Mouse (Mus musculus): ENCODE data around the gene Gpr141. TPM values are rescaled to one million over a fixed set of nuclear protein-coding genes. Genes with fewer than 3 reads are reported as not detected.

The Gpr141 gene
- polyA plus RNA-seq (2014; fragmentation: Nextera tagmentation; extraction: Ambion mirVana), result 0.08 TPM in 1 of 2 replicates, not detected in the other

- Histone ChIP-seq H3K4me3 (ENCODE audit: low read depth, low read length) (no peak within 1 kb of the TSS), H3K9ac (ENCODE audit: low read length) (no peak within 1 kb of the TSS), H3K27ac (replicated peaks; ENCODE audit: low read depth, low read length) (no peak within 1 kb of the TSS), H3K36me3 (ENCODE audit: control insufficient read depth, insufficient read depth, low read length) (no peaks in the 10 kb centered on the region), H3K4me2 (ENCODE audit: low read depth, severe bottlenecking) (no peak within 1 kb of the TSS), H3K27me3 (ENCODE audit: control insufficient read depth, insufficient read depth, low read length) (no peaks in the 10 kb centered on the region), H3K9me3 (ENCODE audit: control insufficient read depth, low read length) (no peaks in the 10 kb centered on the region), H3K4me1 (ENCODE audit: control insufficient read depth, insufficient read depth, low read length) (no peaks in the 10 kb centered on the region)
- ATAC-seq (ENCODE audit: insufficient number of reproducible peaks, low FRiP score, low TSS enrichment, low read depth) (no peak), DNase-seq (ENCODE audit: low spot score) (no peak)
- WGBS, result 63% methylated on average over 3 of the region's 3 CpGs
Measured at GRCm38 (mm10) chr13:19824071-19824470, at the start of gene Gpr141. Gene Gpr141, minus strand, starts transcription at chr13:19824257.

GRCm38 (mm10) chr13:19864241-19864640, 40.2 kb upstream of the Gpr141 start:
- Histone ChIP-seq H3K36me3 (ENCODE audit: control insufficient read depth, insufficient read depth, low read length) (no peaks in the 10 kb centered on the region), H3K4me2 (ENCODE audit: low read depth, severe bottlenecking) (no peak overlapping the region), H3K27me3 (ENCODE audit: control insufficient read depth, insufficient read depth, low read length) (no peaks in the 10 kb centered on the region), H3K9ac (ENCODE audit: low read length) (no peak overlapping the region), H3K4me3 (ENCODE audit: low read depth, low read length) (no peak overlapping the region), H3K27ac (replicated peaks; ENCODE audit: low read depth, low read length) (no peak overlapping the region), H3K9me3 (ENCODE audit: control insufficient read depth, low read length) (no peaks in the 10 kb centered on the region), H3K4me1 (ENCODE audit: control insufficient read depth, insufficient read depth, low read length) (no peaks in the 10 kb centered on the region)
- no peak for DNase-seq (ENCODE audit: low spot score)
- ATAC-seq (ENCODE audit: insufficient number of reproducible peaks, low FRiP score, low TSS enrichment, low read depth), result no peak

DNA sequence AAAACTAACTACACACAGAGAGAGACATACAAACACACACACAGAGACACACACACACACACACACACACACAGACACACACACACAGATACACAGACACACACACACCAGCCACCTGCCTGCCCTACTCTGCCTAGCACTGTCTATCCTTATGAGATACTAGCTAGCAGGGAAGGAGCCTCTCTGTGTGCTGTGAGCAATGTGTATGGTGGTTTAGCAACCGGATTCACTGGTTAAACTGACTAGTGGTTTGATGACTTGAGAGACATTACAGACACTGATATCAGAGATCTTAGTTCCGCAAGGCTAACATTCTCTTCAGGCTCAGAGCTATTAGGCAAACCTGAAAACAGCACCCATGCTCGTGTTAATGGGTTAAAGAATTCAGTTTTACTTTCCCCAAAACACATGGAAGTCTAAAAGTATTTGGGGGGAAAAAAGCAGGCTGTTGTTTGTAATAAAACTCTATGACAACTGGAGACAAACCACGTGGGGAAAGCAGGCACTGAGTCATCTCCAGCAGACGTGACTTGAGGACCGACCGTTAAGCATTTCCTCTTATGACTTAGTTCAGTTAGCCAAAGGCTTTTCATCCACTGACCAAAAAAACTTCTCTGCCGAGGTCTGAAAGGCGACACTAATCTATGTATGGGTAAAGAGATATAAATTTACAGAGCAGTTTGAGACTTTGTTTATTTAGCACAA, 30.7 kb upstream of the Gpr141 start:
- WGBS, result 79% methylated on average over 9 of the region's 9 CpGs
- no peaks in the 10 kb centered on the region for H3K4me1 ChIP-seq (ENCODE audit: control insufficient read depth, insufficient read depth, low read length)
- no peaks in the 10 kb centered on the region for H3K36me3 ChIP-seq (ENCODE audit: control insufficient read depth, insufficient read depth, low read length)
- no peaks in the 10 kb centered on the region for H3K9me3 ChIP-seq (ENCODE audit: control insufficient read depth, low read length)
- H3K27me3 ChIP-seq (ENCODE audit: control insufficient read depth, insufficient read depth, low read length), result no peaks in the 10 kb centered on the region
- H3K4me3 ChIP-seq (ENCODE audit: low read depth, low read length), result no peak overlapping the region
- no peak overlapping the region for H3K9ac ChIP-seq (ENCODE audit: low read length)
- H3K27ac ChIP-seq (replicated peaks; ENCODE audit: low read depth, low read length), result no peak overlapping the region
- ATAC-seq (ENCODE audit: insufficient number of reproducible peaks, low FRiP score, low TSS enrichment, low read depth) (no peak), DNase-seq (ENCODE audit: low spot score) (no peak)
- no peak overlapping the region for H3K4me2 ChIP-seq (ENCODE audit: low read depth, severe bottlenecking)

- Histone ChIP-seq H3K4me1 (ENCODE audit: control insufficient read depth, insufficient read depth, low read length) (no peaks in the 10 kb centered on the region), H3K27me3 (ENCODE audit: control insufficient read depth, insufficient read depth, low read length) (no peaks in the 10 kb centered on the region), H3K9ac (ENCODE audit: low read length) (no peak overlapping the region), H3K4me2 (ENCODE audit: low read depth, severe bottlenecking) (no peak overlapping the region), H3K36me3 (ENCODE audit: control insufficient read depth, insufficient read depth, low read length) (no peaks in the 10 kb centered on the region), H3K9me3 (ENCODE audit: control insufficient read depth, low read length) (no peaks in the 10 kb centered on the region), H3K27ac (replicated peaks; ENCODE audit: low read depth, low read length) (no peak overlapping the region), H3K4me3 (ENCODE audit: low read depth, low read length) (no peak overlapping the region)
- 38% methylated on average over 2 of the region's 2 CpGs for WGBS
- no peak for DNase-seq (ENCODE audit: low spot score)
- no peak for ATAC-seq (ENCODE audit: insufficient number of reproducible peaks, low FRiP score, low TSS enrichment, low read depth)
Measured at GRCm38 (mm10) chr13:19854049-19854448, 30.0 kb upstream of the Gpr141 start.

DNA sequence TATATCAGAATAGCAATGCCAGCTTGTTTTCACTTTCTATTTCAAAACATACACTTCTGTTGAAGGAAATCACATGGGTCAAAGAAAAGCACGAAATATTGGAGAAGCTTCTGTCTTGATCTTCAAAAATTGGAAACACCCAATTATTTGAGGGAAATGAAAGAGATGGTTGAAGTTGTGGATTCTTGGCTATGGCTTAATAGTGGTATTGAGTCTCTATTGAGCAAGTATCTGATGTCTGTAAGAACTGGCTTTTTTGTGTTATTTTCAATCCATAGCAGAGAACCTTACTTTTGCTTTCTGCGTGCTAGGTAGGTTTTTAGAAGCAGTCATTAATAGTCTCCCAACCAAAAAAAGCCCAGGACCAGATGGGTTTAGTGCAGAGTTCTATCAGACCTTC, 19.4 kb upstream of the Gpr141 start:
- H3K36me3 ChIP-seq (ENCODE audit: control insufficient read depth, insufficient read depth, low read length), result no peaks in the 10 kb centered on the region
- DNase-seq (ENCODE audit: low spot score), result no peak
- no peak overlapping the region for H3K4me3 ChIP-seq (ENCODE audit: low read depth, low read length)
- H3K4me1 ChIP-seq (ENCODE audit: control insufficient read depth, insufficient read depth, low read length), result no peaks in the 10 kb centered on the region
- no peak for ATAC-seq (ENCODE audit: insufficient number of reproducible peaks, low FRiP score, low TSS enrichment, low read depth)
- H3K4me2 ChIP-seq (ENCODE audit: low read depth, severe bottlenecking), result no peak overlapping the region
- no peak overlapping the region for H3K27ac ChIP-seq (replicated peaks; ENCODE audit: low read depth, low read length)
- WGBS, result 89% methylated on average over 2 of the region's 2 CpGs
- H3K9me3 ChIP-seq (ENCODE audit: control insufficient read depth, low read length), result no peaks in the 10 kb centered on the region
- no peaks in the 10 kb centered on the region for H3K27me3 ChIP-seq (ENCODE audit: control insufficient read depth, insufficient read depth, low read length)
- no peak overlapping the region for H3K9ac ChIP-seq (ENCODE audit: low read length)

DNA sequence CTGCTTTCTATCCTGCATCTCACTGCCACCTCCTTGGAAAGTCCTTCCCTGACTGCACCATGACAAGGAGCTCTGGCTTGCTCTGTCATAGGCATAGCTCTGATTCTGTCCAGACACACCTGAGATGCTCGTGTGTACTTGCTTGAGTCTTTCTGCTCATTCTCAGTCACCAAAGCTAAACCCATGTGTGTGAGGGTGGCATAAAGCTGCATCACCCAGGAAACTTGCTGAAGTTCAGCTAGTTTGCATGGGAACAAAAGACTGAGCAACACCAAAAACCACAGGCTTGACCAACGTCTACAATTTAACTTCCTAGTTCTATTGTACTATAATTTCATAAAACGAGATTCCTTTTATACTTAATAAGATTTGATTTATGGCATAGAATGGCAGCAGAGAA, 18.6 kb upstream of the Gpr141 start:
- Histone ChIP-seq H3K36me3 (ENCODE audit: control insufficient read depth, insufficient read depth, low read length) (no peaks in the 10 kb centered on the region), H3K4me1 (ENCODE audit: control insufficient read depth, insufficient read depth, low read length) (no peaks in the 10 kb centered on the region), H3K4me2 (ENCODE audit: low read depth, severe bottlenecking) (no peak overlapping the region), H3K27ac (replicated peaks; ENCODE audit: low read depth, low read length) (no peak overlapping the region), H3K4me3 (ENCODE audit: low read depth, low read length) (no peak overlapping the region), H3K9ac (ENCODE audit: low read length) (no peak overlapping the region), H3K9me3 (ENCODE audit: control insufficient read depth, low read length) (no peaks in the 10 kb centered on the region), H3K27me3 (ENCODE audit: control insufficient read depth, insufficient read depth, low read length) (no peaks in the 10 kb centered on the region)
- 81% methylated on average over 3 of the region's 3 CpGs for WGBS
- DNase-seq (ENCODE audit: low spot score) (no peak), ATAC-seq (ENCODE audit: insufficient number of reproducible peaks, low FRiP score, low TSS enrichment, low read depth) (no peak)

DNA sequence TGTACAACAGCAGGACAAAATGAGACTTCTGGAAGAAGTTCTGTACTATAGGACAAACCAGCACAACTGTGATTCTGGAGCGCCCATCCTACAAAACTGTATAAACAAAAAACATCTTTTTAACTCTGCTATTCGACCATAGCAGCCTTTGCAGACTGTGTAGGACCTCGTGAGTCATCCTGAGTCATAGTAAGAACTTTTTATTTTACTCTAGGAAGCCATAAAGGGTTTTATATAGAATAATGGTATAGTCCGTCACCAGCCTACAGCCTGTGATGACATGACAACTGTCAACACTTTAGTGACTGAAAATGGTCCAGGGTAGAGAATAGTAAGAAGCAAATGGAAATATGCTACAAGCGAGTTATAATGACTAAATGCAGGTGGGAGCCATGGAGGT, 17.6 kb upstream of the Gpr141 start:
- Histone ChIP-seq H3K4me1 (ENCODE audit: control insufficient read depth, insufficient read depth, low read length) (no peaks in the 10 kb centered on the region), H3K4me3 (ENCODE audit: low read depth, low read length) (no peak overlapping the region), H3K9me3 (ENCODE audit: control insufficient read depth, low read length) (no peaks in the 10 kb centered on the region), H3K4me2 (ENCODE audit: low read depth, severe bottlenecking) (no peak overlapping the region), H3K27ac (replicated peaks; ENCODE audit: low read depth, low read length) (no peak overlapping the region), H3K27me3 (ENCODE audit: control insufficient read depth, insufficient read depth, low read length) (no peaks in the 10 kb centered on the region), H3K9ac (ENCODE audit: low read length) (no peak overlapping the region), H3K36me3 (ENCODE audit: control insufficient read depth, insufficient read depth, low read length) (no peaks in the 10 kb centered on the region)
- ATAC-seq (ENCODE audit: insufficient number of reproducible peaks, low FRiP score, low TSS enrichment, low read depth) (no peak), DNase-seq (ENCODE audit: low spot score) (no peak)
- 81% methylated on average over 5 of the region's 5 CpGs for WGBS

GRCm38 (mm10) chr13:19840206-19840605, 16.1 kb upstream of the Gpr141 start:
- no peaks in the 10 kb centered on the region for H3K4me1 ChIP-seq (ENCODE audit: control insufficient read depth, insufficient read depth, low read length)
- no peaks in the 10 kb centered on the region for H3K27me3 ChIP-seq (ENCODE audit: control insufficient read depth, insufficient read depth, low read length)
- H3K36me3 ChIP-seq (ENCODE audit: control insufficient read depth, insufficient read depth, low read length), result no peaks in the 10 kb centered on the region
- no peak overlapping the region for H3K4me2 ChIP-seq (ENCODE audit: low read depth, severe bottlenecking)
- no peaks in the 10 kb centered on the region for H3K9me3 ChIP-seq (ENCODE audit: control insufficient read depth, low read length)
- ATAC-seq (ENCODE audit: insufficient number of reproducible peaks, low FRiP score, low TSS enrichment, low read depth), result no peak
- H3K4me3 ChIP-seq (ENCODE audit: low read depth, low read length), result no peak overlapping the region
- DNase-seq (ENCODE audit: low spot score), result no peak
- no peak overlapping the region for H3K9ac ChIP-seq (ENCODE audit: low read length)
- no peak overlapping the region for H3K27ac ChIP-seq (replicated peaks; ENCODE audit: low read depth, low read length)
- 90% methylated on average over 1 of the region's 1 CpGs for WGBS

- H3K27ac ChIP-seq (replicated peaks; ENCODE audit: low read depth, low read length), result no peak overlapping the region
- no peaks in the 10 kb centered on the region for H3K9me3 ChIP-seq (ENCODE audit: control insufficient read depth, low read length)
- ATAC-seq (ENCODE audit: insufficient number of reproducible peaks, low FRiP score, low TSS enrichment, low read depth) (no peak), DNase-seq (ENCODE audit: low spot score) (no peak)
- H3K4me3 ChIP-seq (ENCODE audit: low read depth, low read length), result no peak overlapping the region
- no peaks in the 10 kb centered on the region for H3K27me3 ChIP-seq (ENCODE audit: control insufficient read depth, insufficient read depth, low read length)
- H3K4me1 ChIP-seq (ENCODE audit: control insufficient read depth, insufficient read depth, low read length), result no peaks in the 10 kb centered on the region
- H3K9ac ChIP-seq (ENCODE audit: low read length), result no peak overlapping the region
- WGBS, result 92% methylated on average over 4 of the region's 4 CpGs
- no peaks in the 10 kb centered on the region for H3K36me3 ChIP-seq (ENCODE audit: control insufficient read depth, insufficient read depth, low read length)
- no peak overlapping the region for H3K4me2 ChIP-seq (ENCODE audit: low read depth, severe bottlenecking)
Measured at GRCm38 (mm10) chr13:19830560-19830959, 6.5 kb upstream of the Gpr141 start.
